Comparison of ENCODE assay signal across 15 mouse cellular contexts in the genomic region with DNA sequence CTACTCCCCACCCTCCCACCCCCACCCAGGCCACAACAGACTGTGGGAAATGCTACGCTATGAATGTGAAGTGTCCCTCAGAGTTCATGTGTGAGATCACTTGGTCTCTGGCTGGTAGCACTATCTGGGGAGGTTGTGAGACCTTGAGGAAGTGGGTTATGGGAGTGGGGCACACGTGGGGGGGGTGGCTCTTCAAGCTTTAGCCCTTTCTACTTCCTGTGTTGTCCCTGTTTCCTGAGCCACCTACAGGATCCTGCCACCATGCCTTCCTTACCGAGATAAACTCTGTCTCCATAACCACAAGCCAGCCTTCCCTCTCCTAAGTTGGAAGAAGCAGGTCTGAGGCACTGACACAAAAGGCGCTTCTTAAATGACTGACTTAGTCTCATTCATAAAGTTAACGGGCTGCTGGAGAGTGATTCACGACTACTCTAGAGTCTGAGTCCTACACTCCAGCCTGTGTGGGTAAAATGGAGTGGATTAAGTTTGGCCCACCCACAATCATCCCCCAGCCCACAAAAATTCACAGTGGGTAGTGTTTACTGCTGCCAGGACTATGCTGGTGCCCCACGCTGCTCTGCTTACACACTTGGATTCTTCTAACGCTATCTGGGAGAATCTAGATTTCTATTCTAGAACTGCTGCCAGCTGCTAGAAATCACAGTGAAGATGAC. TPM values are rescaled to one million over a fixed set of nuclear protein-coding genes. Genes with fewer than 3 reads are reported as not detected.
A peak's percentile ranks its signal among the peaks of the same experiment; 100 is the strongest.
DNase-seq lines count a peak whose midpoint lies in the region; ATAC-seq lines count a peak whose summit lies in the region.
"Had no signal": no experiment of that assay in that cellular context is flagged by ENCODE, and none has a peak within 500 bp of the region (broad histone marks: within the 10 kb centered on the region; RNA-seq: fewer than 3 reads in every experiment).

No protein-coding gene starts in this region.

- ATAC-seq in granulocyte monocyte progenitor cell, adult 5-6 weeks (replicated peaks; ENCODE audit: poor library complexity, severe bottlenecking), result peak; percentile 74
- ATAC-seq in cerebellum, adult (ENCODE audit: insufficient number of reproducible peaks, low FRiP score, low TSS enrichment), result no peak
- ATAC-seq: forebrain, embryonic 16.5 days had no signal

- peak; percentile 31 to 51 for DNase-seq in spleen, postnatal 36 days (ENCODE audit: low spot score in 2 of 2)
- DNase-seq in spleen, postnatal 10 days (ENCODE audit: low spot score in 2 of 2), result no peak
- peak; percentile 38 to 39 for DNase-seq in natural killer cell, adult 2 months (ENCODE audit: low spot score in 2 of 2)
- DNase-seq in retina, postnatal 1 day, result no peak
- no peak for DNase-seq in adrenal gland, adult 8-10 months
- DNase-seq: adrenal gland, postnatal 14 days; cerebellum, postnatal 25 days; gastrocnemius, postnatal 25 days; kidney, adult 11 months; kidney, postnatal 14 days; lung, postnatal 4 days; right cerebral cortex, postnatal 14 days had no signal

RNA-seq across cellular contexts. Expression of a gene that starts 29.4 kb away (rescaled TPM):
- total RNA-seq in granulocyte monocyte progenitor cell, adult 5-6 weeks (2014; fragmentation: Nextera tagmentation), result not detected in 2 replicates
- total RNA-seq in granulocyte monocyte progenitor cell, adult 5-6 weeks (2017), result not detected in 2 replicates
- total RNA-seq in adrenal gland, adult 8-10 months (2022), result 10 to 100 TPM; 21.7 to 62.2 (median 33.0) TPM

RNA-seq across cellular contexts. Expression of a gene that starts 36.6 kb away (rescaled TPM):
- not detected in 2 replicates for total RNA-seq in granulocyte monocyte progenitor cell, adult 5-6 weeks (2014; fragmentation: Nextera tagmentation)
- not detected in 2 replicates for total RNA-seq in granulocyte monocyte progenitor cell, adult 5-6 weeks (2017)
- total RNA-seq in adrenal gland, adult 8-10 months (2022), result 10 to 100 TPM; 14.3 to 23.6 (median 19.0) TPM

Comparison
In these comparisons a context has a peak if more than half of its experiments do, and no peak if none do; other contexts are left out.
1. DNase-seq: peak in spleen, postnatal 36 days (2 of 2) and natural killer cell, adult 2 months (2 of 2); none in spleen, postnatal 10 days (0 of 2), retina, postnatal 1 day (single experiment) and adrenal gland, adult 8-10 months (single experiment).
2. RNA of a gene that starts 29.4 kb away (total RNA-seq): 21.7 to 62.2 TPM in adrenal gland, adult 8-10 months; not detected in granulocyte monocyte progenitor cell, adult 5-6 weeks; every median in the first group is over 10 times any median in the second.
3. RNA of a gene that starts 36.6 kb away (total RNA-seq): 14.3 to 23.6 TPM in adrenal gland, adult 8-10 months; not detected in granulocyte monocyte progenitor cell, adult 5-6 weeks; every median in the first group is over 10 times any median in the second.